Mouse (Mus musculus): ENCODE results near the gene Lcn2. TPM values are rescaled to one million over a fixed set of nuclear protein-coding genes. Genes with fewer than 3 reads are reported as not detected.

The Lcn2 gene
- polyA plus RNA-seq, 1 experiment, result 1.0 TPM

DNA sequence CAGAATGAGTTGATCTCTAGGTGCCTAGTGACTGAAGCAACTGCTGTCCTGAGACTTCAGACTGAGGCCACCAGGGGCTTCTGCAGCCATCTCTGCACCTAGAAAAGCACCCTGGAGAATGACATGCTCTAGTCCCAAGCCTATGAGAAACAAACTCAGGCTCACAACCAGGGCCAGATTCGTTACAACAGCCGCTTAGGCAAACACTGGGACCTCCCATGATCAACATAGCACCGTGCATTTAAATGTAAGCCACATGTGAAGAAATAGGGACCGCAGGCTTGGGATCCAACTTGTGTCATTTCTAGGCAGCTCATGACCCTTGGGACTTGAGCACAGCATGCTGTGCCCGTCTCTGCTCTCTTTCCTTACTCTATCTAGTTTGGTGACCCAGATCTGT, 39.7 kb upstream of the Lcn2 start:
- H3K4me1 ChIP-seq (ENCODE audit: control insufficient read depth, insufficient read depth, low read length), result peaks cover 24% of the 10 kb centered on the region
- WGBS, result 62% methylated on average over 5 of the region's 5 CpGs
- H3K27me3 ChIP-seq (ENCODE audit: control insufficient read depth, insufficient read depth, low read length), result no peaks in the 10 kb centered on the region
- H3K4me3 ChIP-seq (replicated peaks; ENCODE audit: insufficient read depth, low read depth, low read length), result peak overlapping the region; percentile 8
- peak overlapping the region; percentile 17; the same call in 1 of the 2 replicates for H3K27ac ChIP-seq (ENCODE audit: insufficient read depth, low read length)
- TF ChIP-seq POLR2A (IDR thresholded peaks at IDR 0.05; ENCODE audit: borderline replicate concordance, insufficient read depth, low read length) (no peak), CTCF (IDR thresholded peaks at IDR 0.05; ENCODE audit: borderline replicate concordance, insufficient read depth, low read depth, low read length) (no peak)
- no peak for DNase-seq

DNA sequence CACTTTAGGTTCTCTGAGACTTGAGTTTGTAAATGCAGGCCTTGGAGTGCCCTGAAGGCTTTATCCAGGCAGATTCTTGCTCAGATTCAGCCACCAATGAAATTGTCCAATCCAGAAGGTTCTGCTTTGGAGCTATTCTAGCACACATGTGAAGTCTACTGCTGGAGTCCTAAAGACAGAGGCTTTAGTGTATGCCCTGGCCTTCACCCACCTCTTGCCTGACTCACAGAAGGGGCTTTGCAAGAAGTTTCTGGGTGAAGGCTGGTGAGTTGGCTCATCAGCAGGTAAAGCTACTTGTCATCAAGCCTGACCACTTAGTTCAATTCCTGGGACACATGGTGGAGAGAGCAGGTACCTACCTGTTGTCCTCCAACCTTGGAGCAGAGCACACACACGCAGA, 38.1 kb upstream of the Lcn2 start:
- TF ChIP-seq POLR2A (IDR thresholded peaks at IDR 0.05; ENCODE audit: borderline replicate concordance, insufficient read depth, low read length) (no peak), CTCF (IDR thresholded peaks at IDR 0.05; ENCODE audit: borderline replicate concordance, insufficient read depth, low read depth, low read length) (no peak)
- Histone ChIP-seq H3K27me3 (ENCODE audit: control insufficient read depth, insufficient read depth, low read length) (no peaks in the 10 kb centered on the region), H3K27ac (ENCODE audit: insufficient read depth, low read length) (no peak overlapping the region), H3K4me3 (replicated peaks; ENCODE audit: insufficient read depth, low read depth, low read length) (no peak overlapping the region), H3K4me1 (ENCODE audit: control insufficient read depth, insufficient read depth, low read length) (peaks cover 27% of the 10 kb centered on the region)
- WGBS, result 92% methylated on average over 1 of the region's 1 CpGs
- no peak for DNase-seq

DNA sequence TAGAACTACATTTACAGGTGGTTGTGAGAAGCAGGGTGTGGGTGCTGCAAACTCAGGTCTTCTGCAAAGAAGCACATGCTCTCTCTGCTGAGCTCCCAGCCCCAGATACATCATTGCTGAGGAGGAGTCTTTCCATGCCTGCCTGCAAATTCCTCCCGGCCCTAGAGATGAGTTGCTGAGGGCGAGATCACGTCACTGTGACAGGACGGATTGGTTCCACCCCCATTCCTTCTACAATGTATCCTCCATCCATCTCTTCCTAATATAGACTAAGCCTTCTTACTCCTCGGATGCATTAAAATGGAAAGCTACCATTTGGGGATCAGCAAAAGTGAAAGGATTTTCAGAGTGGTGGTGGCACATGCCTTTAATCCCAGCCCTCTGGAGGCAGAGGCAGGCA, 37.5 kb upstream of the Lcn2 start:
- WGBS, result 83% methylated on average over 5 of the region's 5 CpGs
- H3K27ac ChIP-seq (ENCODE audit: insufficient read depth, low read length), result no peak overlapping the region
- no peak for DNase-seq

DNA sequence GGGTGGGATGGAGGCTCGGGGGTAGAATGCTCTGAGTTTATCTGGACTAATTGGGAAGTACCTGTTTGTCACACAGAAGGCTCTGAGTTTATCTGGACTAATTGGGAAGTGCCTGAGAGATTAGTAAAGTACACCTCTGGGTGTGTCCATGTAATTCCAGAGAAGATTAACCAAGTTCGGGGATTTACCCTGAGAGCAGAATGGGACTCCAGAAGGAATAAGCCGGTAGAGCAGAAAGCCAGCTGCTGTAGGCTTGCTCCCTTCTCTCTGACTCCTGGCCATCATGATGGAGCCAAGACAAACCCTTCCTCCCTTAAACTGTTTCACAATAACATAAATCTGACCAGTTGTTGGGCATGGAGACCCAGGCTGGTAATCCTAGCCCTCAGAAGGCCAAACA, 36.7 kb upstream of the Lcn2 start:
- WGBS, result 50% methylated on average over 3 of the region's 3 CpGs
- no peak overlapping the region for H3K4me3 ChIP-seq (replicated peaks; ENCODE audit: insufficient read depth, low read depth, low read length)
- DNase-seq, result no peak
- TF ChIP-seq POLR2A (IDR thresholded peaks at IDR 0.05; ENCODE audit: borderline replicate concordance, insufficient read depth, low read length) (no peak), CTCF (IDR thresholded peaks at IDR 0.05; ENCODE audit: borderline replicate concordance, insufficient read depth, low read depth, low read length) (no peak)
- H3K27ac ChIP-seq (ENCODE audit: insufficient read depth, low read length), result no peak overlapping the region
- no peaks in the 10 kb centered on the region for H3K27me3 ChIP-seq (ENCODE audit: control insufficient read depth, insufficient read depth, low read length)
- H3K4me1 ChIP-seq (ENCODE audit: control insufficient read depth, insufficient read depth, low read length), result peaks cover 31% of the 10 kb centered on the region

More for the DNA sequence above, 37.5 kb upstream of the Lcn2 start:
- TF ChIP-seq POLR2A (IDR thresholded peaks at IDR 0.05; ENCODE audit: borderline replicate concordance, insufficient read depth, low read length) (no peak), CTCF (IDR thresholded peaks at IDR 0.05; ENCODE audit: borderline replicate concordance, insufficient read depth, low read depth, low read length) (no peak)
- no peaks in the 10 kb centered on the region for H3K27me3 ChIP-seq (ENCODE audit: control insufficient read depth, insufficient read depth, low read length)
- no peak overlapping the region for H3K4me3 ChIP-seq (replicated peaks; ENCODE audit: insufficient read depth, low read depth, low read length)
- peaks cover 27% of the 10 kb centered on the region for H3K4me1 ChIP-seq (ENCODE audit: control insufficient read depth, insufficient read depth, low read length)

DNA sequence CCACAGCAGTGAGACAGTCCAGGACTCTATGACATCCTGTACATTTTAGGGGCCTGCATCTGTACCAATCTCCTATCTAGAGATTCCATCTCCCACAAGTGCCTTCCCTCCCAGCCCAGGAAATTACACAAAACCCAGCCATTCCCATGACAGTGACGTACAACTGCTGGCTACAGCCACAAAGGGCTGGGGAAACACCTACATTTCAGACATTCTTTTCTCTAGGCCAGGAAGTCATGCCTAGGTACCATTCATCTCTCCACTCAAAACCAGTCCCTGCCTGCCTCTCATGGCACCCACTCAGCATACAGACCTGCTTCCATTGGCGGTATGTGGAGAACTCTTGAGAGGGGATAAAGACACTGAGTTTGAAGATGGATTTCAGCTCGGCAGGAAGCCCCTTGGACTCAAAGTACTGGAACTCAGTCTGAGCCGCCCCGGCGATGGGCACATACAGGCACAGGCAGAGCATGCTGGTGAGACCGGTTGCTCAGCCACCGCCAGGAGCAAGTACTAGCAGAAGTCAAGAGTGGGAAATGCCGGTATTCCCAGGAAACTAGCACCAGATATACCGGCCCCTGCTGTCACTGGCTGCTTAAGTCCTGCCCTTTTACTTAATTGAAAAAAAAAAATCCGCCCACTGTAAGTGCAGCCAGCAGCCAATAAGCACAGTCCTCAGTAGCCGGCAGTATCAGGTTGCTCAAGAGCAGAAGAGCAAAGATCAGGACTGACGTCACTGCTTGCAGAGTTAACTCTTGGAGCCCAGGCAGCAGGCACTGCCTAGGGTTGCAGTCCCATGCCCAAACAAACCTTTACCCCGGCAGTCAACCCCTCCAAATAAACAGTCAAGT, 35.7 kb upstream of the Lcn2 start:
- Histone ChIP-seq H3K27ac (ENCODE audit: insufficient read depth, low read length) (peak overlapping the region; percentile 18; the same call in 1 of the 2 replicates), H3K4me1 (ENCODE audit: control insufficient read depth, insufficient read depth, low read length) (peaks cover 35% of the 10 kb centered on the region), H3K4me3 (replicated peaks; ENCODE audit: insufficient read depth, low read depth, low read length) (peak overlapping the region; percentile 61), H3K27me3 (ENCODE audit: control insufficient read depth, insufficient read depth, low read length) (no peaks in the 10 kb centered on the region)
- TF ChIP-seq POLR2A (IDR thresholded peaks at IDR 0.05; ENCODE audit: borderline replicate concordance, insufficient read depth, low read length) (0 out of 2 replicates have a peak, but pooled peaks have one; percentile 10), CTCF (IDR thresholded peaks at IDR 0.05; ENCODE audit: borderline replicate concordance, insufficient read depth, low read depth, low read length) (no peak)
- DNase-seq, result peak; percentile 59 to 78
- 4% methylated on average over 14 of the region's 14 CpGs for WGBS

DNA sequence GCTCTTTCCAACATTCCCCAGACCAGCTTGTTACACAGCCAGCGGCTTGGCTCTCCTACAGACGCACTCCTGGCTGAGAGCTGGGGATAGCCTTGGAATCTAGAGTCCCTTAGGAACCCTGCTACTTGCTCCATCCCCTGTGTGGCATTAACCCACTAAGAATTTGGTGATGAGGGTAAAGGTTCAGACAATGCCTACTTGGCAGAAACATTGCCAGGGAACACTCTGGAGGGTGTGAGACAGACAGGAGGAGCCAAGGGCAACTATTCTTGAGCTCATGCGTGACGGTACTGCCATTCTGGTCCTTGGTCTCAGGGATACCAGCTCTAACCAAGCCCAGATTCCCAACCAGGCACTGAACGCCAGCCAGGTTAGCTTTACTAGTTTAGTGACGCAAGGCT, 33.8 kb upstream of the Lcn2 start:
- Histone ChIP-seq H3K4me3 (replicated peaks; ENCODE audit: insufficient read depth, low read depth, low read length) (no peak overlapping the region), H3K27ac (ENCODE audit: insufficient read depth, low read length) (no peak overlapping the region), H3K4me1 (ENCODE audit: control insufficient read depth, insufficient read depth, low read length) (peaks cover 26% of the 10 kb centered on the region), H3K27me3 (ENCODE audit: control insufficient read depth, insufficient read depth, low read length) (no peaks in the 10 kb centered on the region)
- TF ChIP-seq CTCF (IDR thresholded peaks at IDR 0.05; ENCODE audit: borderline replicate concordance, insufficient read depth, low read depth, low read length), result no peak
- no peak for TF ChIP-seq POLR2A (IDR thresholded peaks at IDR 0.05; ENCODE audit: borderline replicate concordance, insufficient read depth, low read length)
- no peak for DNase-seq
- WGBS, result 80% methylated on average over 6 of the region's 6 CpGs

DNA sequence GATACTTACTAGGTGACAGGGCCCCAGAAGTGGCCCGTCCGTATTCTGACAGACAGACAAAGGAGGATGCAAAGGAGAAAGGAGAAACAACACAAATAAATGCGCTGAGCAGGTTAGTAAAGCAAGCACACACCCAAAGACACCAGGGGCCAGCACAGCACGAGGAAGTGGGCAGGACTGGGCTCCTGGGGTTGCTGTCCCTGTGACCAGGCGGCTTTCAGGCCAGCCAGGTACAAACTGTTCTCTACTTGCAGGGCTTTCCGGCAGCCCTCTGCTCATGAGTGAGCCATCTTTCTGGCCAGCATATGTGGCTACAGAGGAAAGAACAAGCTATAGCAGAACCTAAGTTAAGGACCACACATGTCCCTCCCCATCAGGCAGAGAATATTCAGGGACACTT, 32.6 kb upstream of the Lcn2 start:
- no peak for TF ChIP-seq POLR2A (IDR thresholded peaks at IDR 0.05; ENCODE audit: borderline replicate concordance, insufficient read depth, low read length)
- no peak for TF ChIP-seq CTCF (IDR thresholded peaks at IDR 0.05; ENCODE audit: borderline replicate concordance, insufficient read depth, low read depth, low read length)
- Histone ChIP-seq H3K27ac (ENCODE audit: insufficient read depth, low read length) (no peak overlapping the region), H3K4me3 (replicated peaks; ENCODE audit: insufficient read depth, low read depth, low read length) (no peak overlapping the region), H3K27me3 (ENCODE audit: control insufficient read depth, insufficient read depth, low read length) (no peaks in the 10 kb centered on the region), H3K4me1 (ENCODE audit: control insufficient read depth, insufficient read depth, low read length) (peaks cover 26% of the 10 kb centered on the region)
- 68% methylated on average over 6 of the region's 6 CpGs for WGBS
- no peak for DNase-seq

DNA sequence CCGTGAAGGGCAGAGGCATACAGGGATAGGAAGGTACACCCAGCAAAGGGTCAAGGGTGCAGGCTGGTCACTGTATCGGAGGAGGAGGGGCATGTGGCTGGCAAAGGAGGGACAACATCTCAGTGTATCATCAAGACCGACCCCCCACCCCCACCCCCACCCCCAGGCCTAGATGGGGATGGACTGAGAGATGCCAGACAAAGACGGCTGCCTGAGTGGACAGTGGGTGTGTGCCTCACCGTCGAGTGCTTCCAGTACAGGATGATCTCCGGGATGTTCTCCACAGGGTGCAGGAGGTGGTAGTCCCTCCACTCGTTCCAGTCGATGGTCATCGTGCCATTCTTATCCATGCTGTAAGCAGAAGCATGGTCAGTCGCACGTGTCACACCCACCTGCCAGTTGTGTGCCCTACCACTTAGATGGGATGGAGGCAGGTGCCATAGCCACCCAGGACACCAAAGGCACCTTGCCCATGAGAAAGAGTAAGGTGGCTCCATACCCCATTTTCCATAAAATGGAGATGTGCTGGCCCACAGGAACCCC, 32.1 kb upstream of the Lcn2 start:
- no peak for DNase-seq
- Histone ChIP-seq H3K27me3 (ENCODE audit: control insufficient read depth, insufficient read depth, low read length) (no peaks in the 10 kb centered on the region), H3K27ac (ENCODE audit: insufficient read depth, low read length) (no peak overlapping the region), H3K4me3 (replicated peaks; ENCODE audit: insufficient read depth, low read depth, low read length) (no peak overlapping the region), H3K4me1 (ENCODE audit: control insufficient read depth, insufficient read depth, low read length) (peaks cover 26% of the 10 kb centered on the region)
- TF ChIP-seq POLR2A (IDR thresholded peaks at IDR 0.05; ENCODE audit: borderline replicate concordance, insufficient read depth, low read length) (no peak), CTCF (IDR thresholded peaks at IDR 0.05; ENCODE audit: borderline replicate concordance, insufficient read depth, low read depth, low read length) (no peak)
- 66% methylated on average over 12 of the region's 12 CpGs for WGBS

Data from cerebellum, adult 2 months (tissue).